Mouse (Mus musculus): ENCODE data around the gene Phf23.

GRCm38 (mm10) chr11:70027397-70027796 is 31.8 kb downstream of the Phf23 start:
- TF ChIP-seq CTCF (IDR thresholded peaks at IDR 0.05; ENCODE audit: low read depth) (no peak), EP300 (IDR thresholded peaks at IDR 0.05; ENCODE audit: low read depth) (no peak)

Data from heart, postnatal 0 days (tissue).